Mouse (Mus musculus) lung, embryonic 16.5 days (tissue): ENCODE data around the gene Gm4869. TPM values are rescaled to one million over a fixed set of nuclear protein-coding genes. Genes with fewer than 3 reads are reported as not detected.
A peak's percentile ranks its signal among the peaks of the same experiment; 100 is the strongest.

Experiments used
- ATAC-seq: fragments of 200-750 bp; cut with Nextera tagmentation; 2 replicates; pipeline ENCODE4 v1.8.0; 2017; ENCODE audit warnings: low read depth, mild to moderate bottlenecking, moderate library complexity
- H3K27ac ChIP-seq: fragments of 300-500 bp; sonication (generic); 2 replicates; pipeline ENCODE4 v1.5.1; 2014; ENCODE audit warnings: mild to moderate bottlenecking, control low read depth, low read length
- H3K27me3 ChIP-seq: fragments of 300-500 bp; sonication (generic); 2 replicates; pipeline ENCODE4 v1.6.1; 2014; ENCODE audit warnings: low read depth, low read length, mixed read lengths; ENCODE audit not compliant: control insufficient read depth, insufficient read depth
- H3K36me3 ChIP-seq: fragments of 300-500 bp; sonication (generic); 2 replicates; pipeline ENCODE4 v1.6.1; 2014; ENCODE audit warnings: low read length; ENCODE audit not compliant: control insufficient read depth, insufficient read depth
- H3K4me1 ChIP-seq: fragments of 300-500 bp; sonication (generic); replicated peaks from 2 replicates; pipeline ENCODE4 v1.6.1; 2014; ENCODE audit warnings: low read length, mixed read lengths; ENCODE audit not compliant: control insufficient read depth, insufficient read depth
- H3K4me2 ChIP-seq: fragments of 300-500 bp; sonication (generic); 2 replicates; pipeline ENCODE4 v1.6.1; 2014; ENCODE audit warnings: low read depth, low read length, control low read depth
- H3K4me3 ChIP-seq: fragments of 300-500 bp; sonication (generic); 2 replicates; pipeline ENCODE4 v1.5.1; 2014; ENCODE audit warnings: mild to moderate bottlenecking, low read length, control low read depth
- H3K9ac ChIP-seq: fragments of 300-500 bp; sonication (generic); 2 replicates; pipeline ENCODE4 v1.6.1; 2014; ENCODE audit warnings: low read length, control low read depth
- H3K9me3 ChIP-seq: fragments of 300-500 bp; sonication (generic); 2 replicates; pipeline ENCODE4 v1.6.1; 2016; ENCODE audit warnings: low read length; ENCODE audit not compliant: control insufficient read depth
- WGBS: fragments of 180-500 bp; shearing (Covaris S2); extraction: QIAGEN DNeasy Blood & Tissue Kit; methylation state at CpG from one replicate; pipeline ENCODE4 v1.1.7; 2014; 5-methylcytosine and 5-hydroxymethylcytosine counted together
- microRNA-seq: library from miRNA; unstranded; fragments of <30 nt; microRNA quantifications from one replicate; pipeline ENCODE4, GENCODE M21; 2016
- polyA plus RNA-seq: library from polyadenylated mRNA; unstranded; fragments of >200 nt; fragmentation: Nextera tagmentation; extraction: Ambion mirVana; gene quantifications from 2 replicates; pipeline ENCODE4 v1.2.1, GENCODE M21; 2015

Gm4869 gene
- polyA plus RNA-seq, 1 experiment from 2014 or later = not detected

DNA sequence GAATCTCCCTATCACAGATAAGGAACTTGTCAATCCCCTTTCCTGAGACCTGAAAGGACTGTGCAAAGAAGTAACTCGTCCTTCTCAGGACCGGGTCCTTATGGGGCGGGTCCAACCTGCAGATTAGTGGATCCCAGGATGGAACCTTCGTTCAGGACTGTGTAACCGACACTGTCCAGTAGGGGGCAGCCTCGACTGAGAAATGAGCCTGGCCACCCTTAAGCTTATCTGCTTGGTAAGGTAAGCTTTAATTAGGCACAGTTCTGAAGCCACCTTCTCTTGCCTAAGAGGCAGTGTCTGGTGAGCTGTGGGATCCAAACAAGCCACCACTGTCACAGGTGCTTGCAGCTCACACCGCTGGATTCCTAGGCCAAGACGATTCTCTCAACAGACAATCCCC lies 94.7 kb downstream of the Gm4869 start:
- Histone ChIP-seq H3K36me3 (no peaks in the 10 kb centered on the region), H3K27ac (no peak overlapping the region), H3K4me1 (peaks cover 7% of the 10 kb centered on the region), H3K9me3 (no peaks in the 10 kb centered on the region), H3K27me3 (no peaks in the 10 kb centered on the region), H3K4me2 (no peak overlapping the region), H3K9ac (no peak overlapping the region), H3K4me3 (no peak overlapping the region)
- WGBS = 13% methylated on average over 8 of the region's 8 CpGs
- ATAC-seq = peak; percentile 53

- no peak for ATAC-seq
- H3K9me3 ChIP-seq = no peaks in the 10 kb centered on the region
- no peak overlapping the region for H3K4me2 ChIP-seq
- no peaks in the 10 kb centered on the region for H3K27me3 ChIP-seq
- H3K36me3 ChIP-seq = no peaks in the 10 kb centered on the region
- WGBS = 58% methylated on average over 9 of the region's 9 CpGs
- no peak overlapping the region for H3K27ac ChIP-seq
- H3K4me1 ChIP-seq = no peaks in the 10 kb centered on the region
- no peak overlapping the region for H3K4me3 ChIP-seq
- no peak overlapping the region for H3K9ac ChIP-seq
These were observed 97.5 kb downstream of the Gm4869 start for GRCm38 (mm10) chr5:140542811-140543575.

Small RNA genes lying within 50 kb of the gene (microRNA-seq; reads per million reads assigned to microRNA genes)
- gene Mir7038 = not detected

Other genes starting within 250 kb of the Gm4869 start
- gene Mad1l1, start 124.1 kb upstream of the Gm4869 start, polyA plus RNA-seq = 50.4 and 54.1 TPM in 2 replicates
- 49.7 and 53.6 TPM in 2 replicates for gene Nudt1, start 124.0 kb upstream of the Gm4869 start, polyA plus RNA-seq
- 18.1 and 21.1 TPM in 2 replicates for gene Mrm2, start 113.7 kb upstream of the Gm4869 start, polyA plus RNA-seq
- gene Snx8, start 56.4 kb upstream of the Gm4869 start, polyA plus RNA-seq = 19.1 and 19.8 TPM in 2 replicates
- 78.5 and 78.9 TPM in 2 replicates for gene Eif3b, start 26.3 kb upstream of the Gm4869 start, polyA plus RNA-seq
- gene Chst12, start 59.9 kb downstream of the Gm4869 start, polyA plus RNA-seq = 20.7 and 23.0 TPM in 2 replicates
- 0.63 TPM in 1 of 2 replicates, not detected in the other for gene Grifin, start 119.4 kb downstream of the Gm4869 start, polyA plus RNA-seq
- 24.9 and 25.8 TPM in 2 replicates for gene Lfng, start 161.7 kb downstream of the Gm4869 start, polyA plus RNA-seq
- 27.9 and 29.4 TPM in 2 replicates for gene Ttyh3, start 203.4 kb downstream of the Gm4869 start, polyA plus RNA-seq